Mouse (Mus musculus) MEL-GATA-1-ER (cell line): ENCODE data around the gene Hlcs.

Experiments
- DNase-seq: peaks from one replicate; pipeline ENCODE4 v3.0.0-alpha.2; 2012; ENCODE audit warnings: low read depth; ENCODE audit errors: extremely low read depth

Hlcs gene

DNA sequence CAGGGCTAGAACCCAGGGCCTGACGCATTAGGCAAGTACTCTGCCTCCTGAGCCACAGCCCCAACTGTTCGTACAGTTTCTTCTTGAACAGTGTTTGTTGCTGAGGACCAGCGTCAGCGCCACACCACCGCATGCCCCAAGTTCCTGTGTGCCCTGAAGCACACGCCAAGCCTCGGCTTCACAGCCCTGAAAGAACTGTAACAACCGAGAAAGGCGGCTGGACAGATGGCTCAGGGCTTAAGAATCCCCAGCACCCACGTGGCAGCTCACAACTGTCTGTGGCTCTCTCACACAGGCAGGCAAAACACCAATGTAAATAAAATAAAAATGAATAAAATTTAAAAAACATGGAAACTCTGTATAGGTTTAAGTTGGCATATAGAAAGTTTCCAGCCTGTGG lies 104.5 kb downstream of the Hlcs start:
- no peak for DNase-seq

DNA sequence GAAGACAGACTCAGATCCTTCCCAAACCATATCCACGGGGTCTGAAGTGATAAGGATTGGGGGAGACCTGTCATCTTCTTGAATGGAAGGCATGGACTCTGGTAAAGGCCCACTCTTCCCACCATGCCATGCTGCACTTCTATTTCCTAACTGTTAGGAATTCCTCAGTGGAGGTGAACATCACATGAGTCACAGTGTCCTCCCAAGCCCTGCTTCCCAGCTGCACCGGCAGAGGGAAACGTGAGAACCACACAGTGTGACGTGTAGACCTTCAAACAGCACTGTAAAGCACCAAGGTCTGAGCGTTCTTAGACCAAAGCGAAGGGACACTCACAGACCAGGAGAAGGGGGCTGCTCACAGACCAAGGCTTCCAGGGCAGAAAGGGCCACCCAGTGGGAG lies 105.2 kb downstream of the Hlcs start:
- DNase-seq, result no peak

GRCm38 (mm10) chr16:94205528-94206484 lies 107.6 kb downstream of the Hlcs start:
- no peak for DNase-seq

- DNase-seq, result no peak
Observed at GRCm38 (mm10) chr16:94201387-94201786, 112.0 kb downstream of the Hlcs start.

DNA sequence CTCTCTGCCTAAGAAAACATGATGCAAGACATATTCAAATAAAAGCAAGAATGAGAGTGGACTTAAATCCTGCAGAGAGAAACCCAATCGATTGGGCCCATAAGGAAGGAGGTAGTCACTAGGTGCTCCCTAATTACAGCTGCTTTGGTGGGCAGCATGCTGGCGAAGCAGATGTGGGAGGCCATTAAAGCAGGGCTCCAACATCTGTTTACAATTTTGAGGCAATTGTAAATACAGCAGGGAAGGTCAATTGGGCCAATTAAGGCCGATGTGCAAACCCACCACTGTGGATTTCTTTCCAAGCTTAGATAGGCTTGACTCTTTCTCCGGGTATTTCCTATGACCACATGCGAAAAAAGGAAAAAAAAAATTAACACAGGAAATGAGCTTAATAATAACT lies 117.5 kb downstream of the Hlcs start:
- DNase-seq, result no peak

DNA sequence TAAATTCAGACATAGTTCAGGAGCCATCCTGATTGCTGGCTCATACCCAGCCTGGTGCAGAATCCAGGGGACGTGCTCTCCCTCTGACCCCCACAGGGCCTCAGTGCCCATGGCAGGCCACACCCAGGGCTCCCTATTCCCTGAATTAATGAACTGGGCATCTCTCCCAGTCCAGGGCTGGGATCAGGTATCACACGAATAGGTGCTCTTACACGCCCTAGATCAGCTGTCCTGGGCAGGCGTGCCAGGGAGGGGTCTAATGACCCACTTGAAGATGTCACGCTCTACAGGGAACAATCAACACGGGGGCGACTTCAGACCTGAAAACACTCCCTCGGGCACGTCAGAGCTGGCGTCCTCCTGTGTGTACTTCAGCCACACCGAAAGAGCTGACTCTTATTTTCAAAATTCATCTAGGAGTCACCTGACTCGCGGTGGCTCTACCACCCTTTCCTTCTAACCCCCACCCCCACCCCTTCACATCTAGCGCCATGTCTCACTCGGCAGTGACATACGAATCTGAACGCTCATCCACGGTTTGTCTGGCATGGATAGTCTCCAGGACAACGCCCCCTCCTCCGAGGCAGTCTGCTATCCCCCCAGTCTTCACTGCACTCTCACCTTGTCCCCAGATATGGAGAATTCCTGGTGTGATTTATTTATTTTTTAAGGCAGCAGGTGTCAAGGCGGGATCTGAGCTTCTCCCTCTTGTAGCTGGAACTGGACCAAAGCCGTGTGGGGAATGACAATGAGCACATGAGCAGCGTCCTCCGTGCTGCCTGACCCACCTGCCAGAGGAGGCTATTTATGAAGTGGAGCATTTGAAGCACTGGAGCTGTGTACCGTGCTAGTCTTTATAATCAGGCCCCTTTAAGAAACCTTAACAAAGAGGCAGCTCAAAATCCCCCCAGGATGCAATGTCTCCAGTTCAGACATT lies 121.7 kb downstream of the Hlcs start:
- no peak for DNase-seq

DNA sequence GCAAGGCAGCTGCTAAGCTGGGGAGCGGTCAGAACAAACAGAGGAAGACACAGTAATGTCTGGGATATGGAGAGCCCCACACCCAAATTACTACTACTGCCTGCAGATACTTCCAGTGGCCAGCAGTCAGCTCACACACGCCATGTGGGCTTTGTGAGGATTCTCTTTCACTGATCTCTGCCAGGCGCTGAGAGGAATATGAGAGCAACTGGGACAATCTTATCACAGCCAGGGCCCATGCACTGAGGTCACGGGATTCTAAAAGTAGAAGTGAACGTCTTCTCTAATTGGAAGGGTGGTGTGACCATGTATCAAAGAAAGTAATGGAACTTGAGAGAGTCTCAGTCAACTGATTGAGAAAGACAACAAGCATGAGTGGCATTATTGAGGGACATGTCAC lies 123.1 kb downstream of the Hlcs start:
- no peak for DNase-seq

- DNase-seq, result no peak
Observed at GRCm38 (mm10) chr16:94186526-94186925, 126.8 kb downstream of the Hlcs start.

DNA sequence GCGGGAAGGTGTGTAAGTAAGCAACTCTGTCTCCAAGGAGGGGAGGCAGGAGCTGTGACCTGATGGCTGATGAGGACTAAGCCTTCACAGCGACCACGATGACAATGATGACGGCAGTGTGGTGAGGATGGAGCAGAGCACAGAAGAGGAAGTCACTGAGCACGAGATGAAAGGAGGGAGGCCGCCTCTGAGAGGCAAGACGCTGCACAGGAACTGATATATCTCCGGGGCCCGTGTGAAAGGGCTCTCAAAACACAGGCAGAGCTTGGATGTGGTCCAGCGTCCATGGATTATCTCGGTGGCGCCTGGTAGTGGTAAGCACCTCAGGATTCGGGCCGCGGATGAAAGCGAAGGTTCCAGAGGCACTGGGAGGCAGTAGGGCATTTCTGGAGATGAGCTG lies 127.9 kb downstream of the Hlcs start:
- peak; percentile 92 for DNase-seq

DNA sequence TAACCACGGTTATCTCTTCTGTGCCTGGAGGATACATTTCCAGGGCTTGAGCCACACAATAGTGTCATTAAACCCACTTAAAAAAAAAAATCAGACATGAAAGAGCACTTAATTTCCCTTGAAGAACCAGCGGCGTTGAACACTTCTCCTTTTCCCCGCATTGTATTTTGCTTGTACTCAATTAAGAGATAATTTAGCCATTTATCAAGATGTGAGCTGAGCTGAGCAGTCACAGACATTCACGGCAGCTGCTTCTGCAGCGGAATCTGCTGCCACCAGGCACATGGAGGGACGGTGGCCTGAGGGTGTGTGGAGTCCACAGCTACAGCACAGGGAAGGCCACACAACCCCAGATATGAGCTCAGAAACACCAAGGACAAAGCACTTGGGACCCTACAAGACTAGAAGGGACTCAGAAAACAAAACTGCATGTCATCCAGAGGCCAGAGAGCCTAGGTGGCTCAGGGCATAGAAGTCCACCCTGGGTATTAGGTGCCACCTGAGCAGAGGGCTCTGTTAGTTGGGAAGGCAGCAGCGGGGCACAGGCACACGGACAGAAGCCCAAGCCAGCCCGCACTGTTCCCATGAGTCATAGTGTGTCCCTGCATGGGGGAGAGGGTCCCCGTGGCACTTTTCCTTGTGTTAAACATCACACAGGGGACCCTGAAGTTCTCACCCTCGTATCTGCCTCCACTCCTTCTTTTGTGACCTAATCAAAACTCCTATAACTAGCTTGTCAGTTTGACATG lies 133.1 kb downstream of the Hlcs start:
- DNase-seq, result peak; percentile 64

- no peak for DNase-seq
Observed at GRCm38 (mm10) chr16:94179341-94180121, 133.8 kb downstream of the Hlcs start.

- DNase-seq, result no peak
Observed at GRCm38 (mm10) chr16:94178441-94179220, 134.7 kb downstream of the Hlcs start.

DNA sequence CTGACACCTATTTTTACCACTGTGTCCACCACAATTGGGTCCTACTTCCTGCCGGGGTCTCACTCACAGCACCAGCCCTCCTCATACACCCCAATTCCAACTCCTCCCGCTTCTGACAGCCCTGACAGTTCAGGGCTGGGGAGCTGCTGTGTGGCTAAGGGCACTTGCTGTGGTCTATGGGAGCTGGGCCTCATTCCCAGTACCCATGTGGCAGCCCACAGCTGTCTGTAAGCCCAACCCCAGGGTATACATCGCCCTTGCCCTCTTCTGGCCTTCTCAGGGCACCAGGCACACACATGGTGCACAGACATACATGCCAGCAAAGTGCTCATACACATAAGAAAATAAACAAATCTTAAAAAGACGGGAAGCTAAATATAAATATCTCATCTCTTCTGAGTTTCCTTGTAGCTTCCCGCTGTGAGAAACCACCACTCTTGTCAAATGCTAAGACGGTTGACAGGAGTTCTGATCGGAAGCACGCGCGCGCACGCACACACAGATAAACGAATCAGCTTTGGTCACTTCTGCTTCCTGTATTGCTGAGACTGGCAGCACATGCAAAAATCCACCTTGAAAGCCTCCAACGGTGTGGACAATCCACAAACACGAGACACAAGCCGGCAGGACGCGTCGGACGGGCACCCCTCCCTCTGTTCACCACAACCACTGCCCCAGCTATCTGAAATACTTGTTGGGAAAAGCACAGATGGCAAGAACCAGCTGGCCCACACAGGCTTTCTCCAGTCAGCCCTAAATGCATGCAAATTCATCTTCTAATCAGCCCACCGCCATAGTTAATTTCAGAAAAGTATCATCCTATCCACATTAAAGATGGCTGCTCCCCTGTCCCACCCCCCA lies 136.1 kb downstream of the Hlcs start:
- DNase-seq, result peak; percentile 15

DNA sequence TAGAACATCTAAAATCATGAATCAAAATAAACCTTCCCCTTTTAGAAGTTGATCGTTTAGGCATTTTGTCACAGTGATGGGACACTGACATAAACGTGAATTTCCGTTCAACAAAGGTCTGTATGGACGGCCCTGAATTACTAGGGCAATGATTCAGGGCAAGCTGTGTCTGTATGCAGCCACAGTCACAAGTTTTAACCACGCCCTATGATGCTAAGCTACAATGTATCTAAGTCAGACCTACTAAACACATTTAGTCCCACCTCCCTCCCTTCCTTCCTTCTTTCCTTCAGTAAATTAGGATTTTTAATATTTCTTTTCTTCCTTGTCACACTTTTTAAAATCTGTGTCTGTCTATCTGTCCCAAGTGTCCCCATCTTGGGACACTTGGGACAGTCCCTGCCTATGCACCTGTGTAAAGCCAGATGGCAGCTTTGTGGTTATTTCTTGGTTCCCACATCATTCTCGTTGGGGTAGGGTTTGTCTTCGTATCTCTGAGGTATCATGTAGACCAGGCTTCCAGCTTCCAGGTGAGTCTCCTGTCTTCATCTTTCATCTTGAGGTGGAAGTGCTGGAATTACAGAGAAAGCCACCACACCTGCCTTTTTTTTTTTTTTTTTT lies 137.9 kb downstream of the Hlcs start:
- no peak for DNase-seq

DNA sequence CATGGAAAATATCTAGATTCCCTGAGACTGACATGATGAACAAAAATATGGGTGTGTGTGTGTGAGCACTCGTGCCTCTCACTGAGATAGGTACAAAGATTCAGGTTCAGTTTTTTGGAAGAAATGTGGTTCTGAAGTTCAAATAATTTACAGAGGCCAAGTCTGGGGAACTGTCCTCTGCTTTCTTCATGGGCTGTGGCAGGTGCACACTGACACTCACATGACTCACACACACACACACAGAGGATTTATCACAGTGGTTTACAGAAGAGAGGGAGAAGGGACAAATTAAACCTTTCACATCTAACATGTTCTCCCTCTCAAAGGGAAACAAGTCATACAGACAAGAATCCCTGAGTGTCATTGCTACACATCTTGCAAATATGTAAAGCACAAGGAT lies 140.0 kb downstream of the Hlcs start:
- no peak for DNase-seq

DNA sequence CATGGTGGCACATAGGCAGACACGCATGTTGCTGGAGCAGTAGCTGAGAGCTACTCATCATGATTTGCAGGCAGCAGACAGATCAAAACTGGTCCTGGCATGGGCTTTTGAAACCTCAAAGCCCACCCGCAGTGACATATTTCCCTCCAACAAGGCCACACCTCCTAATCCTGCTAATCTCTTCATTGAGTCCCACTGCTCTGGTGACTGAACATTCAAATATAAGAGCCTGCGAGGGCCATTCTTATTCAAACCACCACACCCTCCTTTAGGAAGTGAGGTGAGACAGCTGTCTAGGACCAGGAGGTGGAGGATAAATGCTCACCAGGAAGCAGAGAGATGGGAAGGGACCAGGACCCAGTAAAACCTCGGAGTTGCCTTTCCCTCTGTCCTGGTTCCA lies 143.2 kb downstream of the Hlcs start:
- DNase-seq, result no peak

DNA sequence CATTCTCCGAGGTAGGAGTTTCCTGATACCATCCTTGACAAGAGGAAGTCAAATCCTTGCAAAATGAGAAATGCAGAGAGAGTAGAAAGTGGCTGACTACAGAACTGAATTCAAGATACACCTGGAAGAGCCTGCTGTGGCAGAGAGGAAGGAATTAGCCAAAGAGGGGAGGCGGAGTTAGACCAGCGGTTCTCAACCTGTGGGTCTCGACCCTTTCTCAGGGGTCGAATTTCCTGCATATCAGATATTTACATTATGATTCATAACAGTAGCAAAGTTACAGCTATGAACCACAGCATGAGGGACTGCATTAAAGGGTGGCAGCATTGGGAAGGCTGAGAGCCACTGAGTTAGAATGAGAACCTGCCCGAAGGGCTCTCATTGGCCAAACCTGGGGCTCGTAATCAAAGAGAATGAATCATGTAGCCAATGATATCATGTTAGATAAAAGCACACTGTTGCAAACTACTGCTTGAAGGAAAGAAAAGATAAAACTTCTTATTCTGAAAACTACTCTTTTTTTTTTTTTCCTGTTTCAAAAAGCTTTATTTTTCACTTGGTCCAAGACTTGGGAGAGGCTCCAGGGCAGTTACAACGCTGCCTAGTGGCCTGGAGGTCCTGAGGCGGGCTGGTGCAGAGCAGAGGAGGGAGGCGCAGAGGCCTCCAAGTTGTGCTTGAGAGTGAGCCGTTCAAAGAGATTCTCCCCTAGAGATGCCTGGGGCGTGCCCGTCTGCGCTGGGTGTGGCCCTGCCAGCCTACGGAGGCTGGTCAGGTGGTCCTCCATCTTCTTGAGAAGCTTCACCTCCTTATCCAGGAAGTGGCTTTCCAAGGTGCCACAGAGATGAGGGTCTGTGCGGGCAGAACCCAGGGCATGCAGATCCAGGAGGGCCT lies 144.5 kb downstream of the Hlcs start:
- no peak for DNase-seq
